Mouse (Mus musculus): Measurements from ENCODE around the gene Olfr871.
"Not testable (repeated sequence)": the region's sequence is repeated elsewhere in the genome, so short reads cannot be mapped to it uniquely, and the experiment has no call there.

The Olfr871 gene

DNA sequence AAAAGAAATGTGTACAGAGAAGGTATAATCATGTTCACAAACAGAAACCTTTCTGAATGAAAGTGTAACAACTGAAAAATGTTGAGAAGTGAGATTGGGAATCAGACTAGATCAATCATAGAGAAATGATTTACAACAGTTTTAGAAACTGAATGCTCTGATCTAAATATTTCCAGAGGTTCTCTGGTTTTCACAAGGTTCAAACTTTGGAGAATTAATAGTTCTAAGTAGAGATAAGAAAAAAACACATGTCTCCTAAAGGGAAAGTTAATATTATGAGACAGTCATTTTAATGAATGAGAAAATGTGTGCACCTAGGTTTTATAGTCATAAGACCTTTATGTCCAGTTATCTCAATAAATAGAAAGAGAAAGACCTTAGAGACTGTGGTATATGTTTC lies at the start of gene Olfr871:
Gene Olfr871, plus strand, starts transcription at position 301 of the 400 bp plus-strand sequence.
- no peak for DNase-seq (ENCODE audit: low read depth, low spot score)

GRCm38 (mm10) chr9:20173957-20174356 lies 38.0 kb upstream of the Olfr871 start, which contains the start of gene Olfr870:
Gene Olfr870, minus strand, starts transcription at chr9:20174057.
- no peak for DNase-seq (ENCODE audit: low read depth, low spot score)

- DNase-seq (ENCODE audit: low read depth, low spot score), result no peak
Observed at GRCm38 (mm10) chr9:20179463-20179862, 32.5 kb upstream of the Olfr871 start.

- DNase-seq (ENCODE audit: low read depth, low spot score), result no peak
Observed at GRCm38 (mm10) chr9:20202131-20202530, 9.9 kb upstream of the Olfr871 start.

- DNase-seq (ENCODE audit: low read depth, low spot score), result not testable (repeated sequence)
Observed at GRCm38 (mm10) chr9:20203413-20203984, 8.5 kb upstream of the Olfr871 start.

DNA sequence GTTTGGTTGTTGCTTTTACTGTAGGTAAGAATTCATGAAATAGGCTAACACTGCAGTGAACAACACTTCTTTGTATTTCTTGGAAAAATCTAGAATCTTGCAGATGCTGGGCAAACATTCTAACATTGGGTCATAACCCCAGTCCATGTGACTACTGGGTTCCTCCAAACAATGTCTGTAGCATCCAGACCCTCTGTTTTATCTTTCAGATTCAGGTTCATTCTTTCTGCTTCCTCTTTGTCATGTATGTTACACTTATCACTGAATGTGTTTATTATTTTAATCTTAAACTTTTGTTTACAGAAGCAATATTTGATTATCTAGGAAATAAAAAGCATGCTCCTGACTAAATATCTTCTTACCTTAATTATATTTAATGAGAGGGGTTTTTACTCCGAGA lies 1.2 kb upstream of the Olfr871 start:
- no peak for DNase-seq (ENCODE audit: low read depth, low spot score)

DNA sequence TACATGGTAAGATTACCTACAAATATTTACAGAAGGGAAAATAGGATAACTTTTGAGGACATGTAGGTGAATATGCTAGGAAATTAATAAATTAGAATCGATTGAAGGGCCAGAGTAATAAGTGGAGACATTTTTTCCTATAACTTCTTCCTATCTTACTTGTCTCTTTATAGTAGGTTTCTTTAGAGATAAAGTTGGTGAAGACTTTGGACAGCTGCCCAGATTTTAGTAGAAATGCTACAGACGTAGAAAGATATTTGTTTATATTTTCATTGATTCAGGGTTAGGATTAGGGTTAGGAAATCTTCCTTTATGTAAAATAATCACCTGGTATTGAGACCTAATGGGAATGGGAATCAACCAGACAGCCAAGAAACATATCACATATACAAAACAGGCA lies 530 bp upstream of the Olfr871 start:
- no peak for DNase-seq (ENCODE audit: low read depth, low spot score)

DNA sequence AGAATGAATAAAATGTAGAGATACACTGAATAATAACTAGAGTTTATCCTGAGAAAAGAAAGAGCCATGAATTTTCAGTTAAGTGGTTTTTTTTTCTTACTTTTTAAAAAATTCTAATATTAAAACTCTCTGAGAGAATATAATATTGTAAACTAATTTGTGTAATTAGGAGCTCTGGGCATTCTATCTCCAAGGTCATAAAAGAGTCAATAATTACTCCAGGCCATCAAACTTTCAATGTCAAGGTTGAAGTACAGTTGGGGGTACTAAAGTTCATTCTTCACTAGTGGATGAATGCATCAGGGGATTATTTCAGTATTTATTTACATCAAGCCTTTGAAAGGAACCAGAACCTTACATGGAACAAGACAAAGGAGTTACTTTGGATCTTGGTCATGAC lies 24.8 kb downstream of the Olfr871 start, which contains the start of gene Olfr872:
Gene Olfr872, plus strand, starts transcription at position 301 of the 400 bp plus-strand sequence.
- no peak for DNase-seq (ENCODE audit: low read depth, low spot score)

DNA sequence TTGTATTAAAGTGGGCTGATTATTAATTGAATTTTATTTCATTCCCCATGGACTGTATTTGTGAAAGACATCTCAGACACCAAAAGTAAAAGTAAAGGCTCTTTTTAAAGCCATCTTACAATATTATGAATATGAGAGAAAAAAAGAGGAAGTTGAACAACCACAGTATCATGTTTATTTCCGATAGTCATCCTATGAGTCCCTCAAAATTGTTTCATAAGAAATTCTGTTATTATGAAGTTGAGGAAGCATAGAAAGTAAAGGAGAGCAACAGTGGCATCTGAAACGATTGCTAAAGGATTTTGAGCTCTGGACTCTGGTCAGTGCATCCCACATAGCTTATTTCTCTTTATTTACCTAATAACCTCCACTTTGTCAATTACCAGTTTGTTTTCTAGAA lies 25.4 kb downstream of the Olfr871 start:
- DNase-seq (ENCODE audit: low read depth, low spot score), result no peak
